Mouse (Mus musculus) heart, embryonic 15.5 days (tissue): ENCODE data around the gene Phgr1. TPM values are rescaled to one million over a fixed set of nuclear protein-coding genes. Genes with fewer than 3 reads are reported as not detected.
A peak's percentile ranks its signal among the peaks of the same experiment; 100 is the strongest.

Source experiments
- ATAC-seq: fragments of 200-750 bp; cut with Nextera tagmentation; replicated peaks from 2 replicates; pipeline ENCODE4 v1.8.0; 2017; ENCODE audit warnings: low read depth, moderate TSS enrichment; ENCODE audit not compliant: insufficient number of reproducible peaks, insufficient read depth, low FRiP score
- H3K27ac ChIP-seq: fragments of 300-500 bp; sonication (generic); 2 replicates; pipeline ENCODE4 v1.5.1; 2015; ENCODE audit warnings: mild to moderate bottlenecking, inconsistent platforms
- H3K27me3 ChIP-seq: fragments of 300-500 bp; sonication (generic); 2 replicates; pipeline ENCODE4 v1.6.1; 2015; ENCODE audit warnings: inconsistent platforms
- H3K36me3 ChIP-seq: fragments of 300-500 bp; sonication (generic); 2 replicates; pipeline ENCODE4 v1.6.1; 2015; ENCODE audit warnings: mild to moderate bottlenecking, inconsistent platforms
- H3K4me1 ChIP-seq: fragments of 300-500 bp; sonication (generic); replicated peaks from 2 replicates; pipeline ENCODE4 v1.6.1; 2015; ENCODE audit warnings: inconsistent platforms
- H3K4me2 ChIP-seq: fragments of 300-500 bp; sonication (generic); 2 replicates; pipeline ENCODE4 v1.6.1; 2015; ENCODE audit warnings: inconsistent platforms, mild to moderate bottlenecking, moderate library complexity
- H3K4me3 ChIP-seq: fragments of 300-500 bp; sonication (generic); 2 replicates; pipeline ENCODE4 v1.5.1; 2015; ENCODE audit warnings: mild to moderate bottlenecking, inconsistent platforms
- H3K9ac ChIP-seq: fragments of 300-500 bp; sonication (generic); 2 replicates; pipeline ENCODE4 v1.6.1; 2015; ENCODE audit warnings: mild to moderate bottlenecking, inconsistent platforms
- H3K9me3 ChIP-seq: fragments of 300-500 bp; sonication (generic); replicated peaks from 2 replicates; pipeline ENCODE4 v1.6.1; 2016; ENCODE audit warnings: inconsistent platforms
- whole genome bisulfite sequencing: fragments of 180-500 bp; shearing (Covaris S2); methylation state at CpG from one replicate; pipeline ENCODE4 v1.1.7; 2015; ENCODE audit warnings: mixed read lengths; 5-methylcytosine and 5-hydroxymethylcytosine counted together
- polyA plus RNA-seq: library from polyadenylated mRNA; unstranded; fragments of >200 nt; fragmentation: Nextera tagmentation; extraction: Ambion mirVana; gene quantifications from 2 replicates; pipeline ENCODE4 v1.2.1, GENCODE M21; 2015

Phgr1 gene
- polyA plus RNA-seq, 1 experiment from 2014 or later, result not detected

- WGBS, result 50% methylated on average over 5 of the region's 5 CpGs
- Histone ChIP-seq H3K27me3 (peaks cover 16% of the 10 kb centered on the region; the same call in 1 of the 2 replicates), H3K36me3 (no peaks in the 10 kb centered on the region), H3K4me1 (peaks cover 24% of the 10 kb centered on the region), H3K4me3 (no peak overlapping the region), H3K9me3 (no peaks in the 10 kb centered on the region), H3K4me2 (no peak overlapping the region), H3K27ac (no peak overlapping the region), H3K9ac (no peak overlapping the region)
- ATAC-seq, result no peak
Measured at GRCm38 (mm10) chr2:118733341-118733740, 39.2 kb upstream of the Phgr1 start.

DNA sequence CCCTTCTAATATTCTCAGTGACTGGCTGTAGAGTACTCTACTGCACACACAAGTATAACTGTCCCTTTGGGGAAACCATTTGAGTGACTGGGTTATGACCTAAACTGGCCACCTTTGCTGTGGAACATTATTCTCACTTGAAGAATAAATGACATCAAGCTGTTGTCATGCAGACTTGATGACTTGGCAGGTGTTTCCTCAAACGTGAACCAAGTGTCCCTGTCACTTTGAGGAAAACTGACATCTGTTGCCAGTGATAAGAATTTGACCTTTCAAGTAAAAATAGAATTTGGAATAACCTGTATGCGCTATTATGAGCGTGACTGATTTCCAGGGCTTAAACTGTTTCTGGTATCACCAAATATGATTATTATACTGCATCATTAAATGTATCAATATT is 32.2 kb upstream of the Phgr1 start:
- 42% methylated on average over 3 of the region's 3 CpGs for WGBS
- Histone ChIP-seq H3K9ac (no peak overlapping the region), H3K4me1 (peaks cover 17% of the 10 kb centered on the region), H3K4me3 (no peak overlapping the region), H3K36me3 (no peaks in the 10 kb centered on the region), H3K9me3 (no peaks in the 10 kb centered on the region), H3K27me3 (peaks cover 15% of the 10 kb centered on the region), H3K4me2 (no peak overlapping the region), H3K27ac (no peak overlapping the region)
- no peak for ATAC-seq

DNA sequence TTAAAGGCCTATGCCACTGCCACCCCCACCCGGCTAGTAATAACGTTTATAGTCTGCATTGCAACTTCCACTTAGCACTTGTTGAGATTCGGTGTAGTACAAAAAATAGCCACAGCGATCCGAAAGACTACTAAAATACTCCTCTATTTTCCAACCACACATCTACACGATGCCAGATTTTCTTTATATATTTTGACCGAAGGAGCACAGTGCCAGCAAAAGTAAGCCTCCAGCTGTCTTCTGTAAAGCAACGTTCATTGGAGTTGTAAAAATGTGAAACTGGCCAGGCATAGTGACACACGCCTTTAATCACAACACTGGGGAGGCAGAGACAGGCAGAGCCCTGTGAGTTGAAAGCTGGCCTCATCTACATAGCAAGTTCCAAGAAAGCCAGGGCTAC is 31.4 kb upstream of the Phgr1 start:
- WGBS, result 57% methylated on average over 9 of the region's 9 CpGs
- no peaks in the 10 kb centered on the region for H3K9me3 ChIP-seq
- peaks cover 15% of the 10 kb centered on the region for H3K27me3 ChIP-seq
- no peaks in the 10 kb centered on the region for H3K36me3 ChIP-seq
- no peak overlapping the region for H3K4me2 ChIP-seq
- no peak overlapping the region for H3K27ac ChIP-seq
- peaks cover 17% of the 10 kb centered on the region for H3K4me1 ChIP-seq
- no peak for ATAC-seq
- no peak overlapping the region for H3K9ac ChIP-seq
- no peak overlapping the region for H3K4me3 ChIP-seq

DNA sequence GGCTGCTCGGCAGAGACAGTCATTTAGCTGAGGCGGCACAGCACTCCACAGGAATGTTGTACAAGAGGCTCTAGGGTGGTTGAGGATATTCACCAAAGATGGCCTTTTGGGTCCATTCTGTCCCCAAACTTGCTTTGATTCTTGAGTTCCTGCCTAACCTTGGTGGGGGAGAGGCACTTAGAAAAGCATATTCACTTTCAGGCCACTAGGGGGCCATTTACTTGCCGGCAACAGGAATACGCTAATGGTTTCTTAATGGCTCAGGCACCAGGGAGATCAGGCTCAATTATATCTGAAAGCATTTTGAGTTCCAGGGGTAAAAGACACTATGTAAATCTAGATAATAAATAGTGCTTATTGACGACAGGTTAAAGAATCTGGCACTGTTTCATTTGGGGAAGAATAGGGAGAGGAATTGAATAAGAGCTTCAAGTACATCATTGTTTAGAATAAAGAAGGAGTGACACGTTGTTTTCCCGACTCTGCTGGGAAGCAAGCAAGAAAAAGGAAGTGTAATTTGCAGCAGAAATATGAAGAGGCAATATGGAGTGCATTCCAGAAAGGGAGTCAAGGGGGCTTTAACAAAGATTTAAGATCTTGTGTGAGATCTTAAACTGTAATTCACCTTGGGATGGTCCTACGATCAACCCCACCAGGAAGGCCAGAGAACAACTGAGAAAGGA is 29.2 kb upstream of the Phgr1 start:
- no peak for ATAC-seq
- 26% methylated on average over 8 of the region's 8 CpGs for WGBS
- Histone ChIP-seq H3K9me3 (no peaks in the 10 kb centered on the region), H3K27me3 (peaks cover 15% of the 10 kb centered on the region), H3K4me1 (peaks cover 34% of the 10 kb centered on the region), H3K4me3 (no peak overlapping the region), H3K36me3 (no peaks in the 10 kb centered on the region), H3K9ac (no peak overlapping the region), H3K4me2 (no peak overlapping the region), H3K27ac (no peak overlapping the region)

DNA sequence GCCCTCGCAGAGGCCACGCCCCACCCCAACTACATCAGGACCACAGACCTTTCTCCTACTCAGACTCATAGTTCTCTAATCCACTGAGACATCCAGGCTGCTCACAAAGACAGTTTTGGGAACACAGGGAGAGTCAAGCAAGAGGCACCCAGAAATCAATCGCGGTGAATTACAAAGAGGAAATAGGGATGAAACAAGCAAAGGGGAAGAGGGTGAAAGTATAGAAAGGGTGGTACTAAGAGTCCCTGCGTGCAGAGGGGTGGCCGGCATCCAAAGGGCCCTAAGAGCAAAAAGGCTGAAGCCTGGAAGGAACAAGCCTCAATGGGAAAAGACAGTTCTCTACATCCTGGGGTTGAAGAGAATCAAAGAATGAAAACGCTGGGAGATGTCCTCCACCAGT is 27.9 kb upstream of the Phgr1 start:
- Histone ChIP-seq H3K9me3 (no peaks in the 10 kb centered on the region), H3K27me3 (peaks cover 15% of the 10 kb centered on the region), H3K9ac (no peak overlapping the region), H3K4me2 (peak overlapping the region; percentile 91), H3K4me3 (peak overlapping the region; percentile 94), H3K4me1 (peaks cover 46% of the 10 kb centered on the region), H3K27ac (no peak overlapping the region), H3K36me3 (0 out of 2 replicates have a peak, but pooled peaks cover 6% of the 10 kb centered on the region)
- WGBS, result 14% methylated on average over 7 of the region's 7 CpGs
- no peak for ATAC-seq

DNA sequence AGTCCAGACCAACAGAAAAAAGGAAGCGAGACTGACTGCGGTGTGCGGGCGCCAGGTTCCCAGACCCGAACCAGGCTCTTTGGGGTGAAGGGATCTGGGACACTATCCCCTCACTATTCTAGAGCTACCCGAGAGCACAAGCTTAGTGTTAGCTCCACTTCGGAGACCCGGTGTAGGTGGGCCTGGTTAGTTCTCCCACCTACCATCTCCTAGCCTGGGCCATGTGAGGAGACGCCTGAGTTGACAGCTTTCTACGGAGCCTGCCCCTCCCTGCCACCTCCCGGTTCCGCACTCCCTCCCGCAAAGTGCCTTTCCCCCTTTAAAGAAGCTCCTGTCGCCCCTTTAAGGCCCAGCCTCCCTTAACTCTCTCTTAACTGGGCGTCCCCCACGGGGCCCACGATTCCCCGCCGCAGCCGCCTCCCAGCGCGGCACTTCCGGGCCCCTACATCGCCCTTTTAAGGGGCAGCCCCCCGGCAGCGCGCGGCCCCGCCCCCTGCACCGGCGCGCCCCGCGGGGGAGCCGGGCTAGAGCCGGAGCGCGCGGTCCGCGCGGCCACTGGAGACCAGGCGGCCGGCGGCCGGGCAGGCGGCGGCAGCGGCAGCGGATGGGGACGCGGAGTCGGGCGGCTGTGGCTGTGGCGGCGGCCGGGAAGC is 27.2 kb upstream of the Phgr1 start, which contains the start of gene Inafm2:
Gene Inafm2, plus strand, starts transcription at position 527 of the 653 bp plus-strand sequence.
- peak within 1 kb of the TSS; percentile 98 for H3K9ac ChIP-seq
- H3K4me2 ChIP-seq, result peak within 1 kb of the TSS; percentile 91
- peaks cover 15% of the 10 kb centered on the region for H3K27me3 ChIP-seq
- H3K36me3 ChIP-seq, result 0 out of 2 replicates have a peak, but pooled peaks cover 6% of the 10 kb centered on the region
- peak within 1 kb of the TSS; percentile 94 for H3K4me3 ChIP-seq
- H3K9me3 ChIP-seq, result no peaks in the 10 kb centered on the region
- H3K4me1 ChIP-seq, result peaks cover 53% of the 10 kb centered on the region
- under 1% methylated on average over 55 of the region's 57 CpGs for WGBS
- peak; percentile 86 for ATAC-seq
- peak within 1 kb of the TSS; percentile 83 for H3K27ac ChIP-seq

DNA sequence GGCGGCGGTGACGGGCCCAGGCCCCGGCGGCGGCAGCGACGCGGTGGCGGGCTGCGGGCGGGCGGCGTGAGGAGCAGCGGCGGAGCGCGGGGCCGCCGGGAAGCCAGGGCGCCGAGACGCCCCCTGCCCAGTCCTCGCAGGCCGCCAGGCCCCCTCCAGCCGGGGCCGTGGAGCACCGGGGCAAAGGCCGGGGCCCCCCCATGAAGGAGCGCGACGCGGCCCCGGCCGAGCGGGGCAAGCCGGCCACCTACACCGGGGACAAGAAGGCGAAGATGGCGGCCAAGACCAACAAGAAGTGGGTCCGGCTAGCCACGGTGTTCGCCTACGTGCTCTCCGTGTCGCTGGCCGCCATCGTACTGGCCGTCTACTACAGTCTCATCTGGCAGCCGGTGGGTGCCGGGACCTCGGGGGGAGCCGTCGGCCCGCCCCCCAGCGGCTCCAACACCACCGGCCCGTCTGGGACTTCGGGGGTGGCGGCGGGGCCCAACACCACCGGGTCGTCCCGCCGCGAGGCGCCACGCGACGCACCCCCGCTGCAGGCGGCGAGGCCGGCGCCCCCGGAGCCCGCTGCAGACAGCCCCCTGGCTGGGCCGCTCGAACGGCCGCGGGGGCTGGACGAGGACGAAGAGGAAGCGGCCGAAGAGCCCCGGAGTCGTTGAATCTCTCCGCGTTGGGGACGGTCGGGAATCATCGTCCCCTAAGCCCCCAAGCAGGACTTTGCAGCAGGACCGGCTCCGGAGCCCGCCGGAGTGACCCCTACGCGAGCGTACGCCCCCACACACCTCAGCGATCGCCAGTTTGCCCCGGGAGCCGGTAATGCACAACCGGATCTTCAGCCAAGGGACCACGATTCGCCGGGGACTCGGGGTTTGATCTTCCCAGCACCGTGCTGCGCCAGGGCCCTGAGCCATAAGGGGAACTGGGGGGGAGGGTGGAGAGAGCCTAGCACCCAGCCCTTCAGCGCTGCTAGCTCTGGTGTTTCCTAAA is 26.4 kb upstream of the Phgr1 start:
- Histone ChIP-seq H3K9me3 (no peaks in the 10 kb centered on the region), H3K27ac (peak overlapping the region; percentile 83), H3K27me3 (peaks cover 15% of the 10 kb centered on the region), H3K9ac (peak overlapping the region; percentile 98), H3K4me2 (peak overlapping the region; percentile 91), H3K4me1 (peaks cover 59% of the 10 kb centered on the region), H3K36me3 (0 out of 2 replicates have a peak, but pooled peaks cover 6% of the 10 kb centered on the region), H3K4me3 (peak overlapping the region; percentile 94)
- ATAC-seq, result peak; percentile 40
- WGBS, result under 1% methylated on average over 101 of the region's 113 CpGs

GRCm38 (mm10) chr2:118747301-118747960 is 25.1 kb upstream of the Phgr1 start:
- no peak for ATAC-seq
- peaks cover 72% of the 10 kb centered on the region for H3K4me1 ChIP-seq
- H3K4me3 ChIP-seq, result peak overlapping the region; percentile 94
- peaks cover 9% of the 10 kb centered on the region for H3K27me3 ChIP-seq
- peak overlapping the region; percentile 98 for H3K9ac ChIP-seq
- peak overlapping the region; percentile 91 for H3K4me2 ChIP-seq
- 17% methylated on average over 10 of the region's 10 CpGs for WGBS
- peak overlapping the region; percentile 83 for H3K27ac ChIP-seq
- no peaks in the 10 kb centered on the region for H3K9me3 ChIP-seq
- 0 out of 2 replicates have a peak, but pooled peaks cover 6% of the 10 kb centered on the region for H3K36me3 ChIP-seq

DNA sequence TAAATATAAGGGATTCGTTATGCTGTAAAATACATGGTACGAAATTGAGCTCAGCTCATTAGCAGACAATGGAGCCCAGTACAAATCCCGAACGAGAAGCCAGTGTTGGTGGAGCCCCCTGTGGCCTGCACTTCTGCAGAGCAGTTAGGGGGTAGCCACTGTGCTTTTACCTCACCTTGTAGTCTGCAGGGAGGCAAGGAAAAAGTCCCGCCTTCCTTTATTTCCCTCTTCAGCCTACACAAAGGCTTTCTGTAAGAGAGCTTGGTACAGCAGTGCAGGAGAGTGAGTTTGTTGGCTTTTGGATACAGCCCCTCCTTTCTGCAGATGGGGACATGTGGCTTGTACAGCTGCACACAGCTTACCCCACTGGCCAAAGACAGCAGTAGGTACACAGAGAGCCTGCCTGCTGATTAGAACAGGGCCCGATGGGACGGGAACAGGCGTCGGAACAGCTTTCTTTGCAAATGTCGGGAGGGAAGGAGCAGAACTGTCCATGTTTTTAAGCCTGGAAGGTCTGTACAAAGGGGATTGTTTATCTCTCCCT is 23.2 kb upstream of the Phgr1 start:
- Histone ChIP-seq H3K9me3 (no peaks in the 10 kb centered on the region), H3K9ac (peak overlapping the region; percentile 41), H3K27ac (peak overlapping the region; percentile 93), H3K4me1 (peaks cover 73% of the 10 kb centered on the region), H3K4me3 (peak overlapping the region; percentile 12), H3K36me3 (0 out of 2 replicates have a peak, but pooled peaks cover 6% of the 10 kb centered on the region), H3K27me3 (peaks cover 5% of the 10 kb centered on the region), H3K4me2 (peak overlapping the region; percentile 91)
- WGBS, result 51% methylated on average over 10 of the region's 10 CpGs
- ATAC-seq, result no peak

GRCm38 (mm10) chr2:118750476-118750875 is 22.1 kb upstream of the Phgr1 start:
- H3K4me2 ChIP-seq, result peak overlapping the region; percentile 91
- H3K27me3 ChIP-seq, result no peaks in the 10 kb centered on the region
- H3K9ac ChIP-seq, result peak overlapping the region; percentile 41; the same call in 1 of the 2 replicates
- H3K9me3 ChIP-seq, result no peaks in the 10 kb centered on the region
- H3K27ac ChIP-seq, result peak overlapping the region; percentile 93
- H3K4me1 ChIP-seq, result peaks cover 63% of the 10 kb centered on the region
- 0 out of 2 replicates have a peak, but pooled peaks cover 6% of the 10 kb centered on the region for H3K36me3 ChIP-seq
- ATAC-seq, result peak; percentile 30; the same call in 1 of the 2 replicates
- H3K4me3 ChIP-seq, result peak overlapping the region; percentile 12
- WGBS, result 29% methylated on average over 8 of the region's 8 CpGs
